Mouse (Mus musculus) adrenal gland, postnatal 36 days (tissue): ENCODE measurements around the gene Timm8a2. TPM values are rescaled to one million over a fixed set of nuclear protein-coding genes. Genes with fewer than 3 reads are reported as not detected.
A peak's percentile ranks its signal among the peaks of the same experiment; 100 is the strongest.

ENCODE experiments used
- DNase-seq, 2 experiments: peaks; one replicate each; pipeline ENCODE4 v3.0.0; 2021; ENCODE audit warnings: mixed read lengths in 1 of 2
- long read RNA-seq, 2 experiments: library from polyadenylated mRNA; stranded (forward); transcript quantifications; one replicate each; pipeline ENCODE4 v2.0.0; 2021; ENCODE audit warnings: borderline sequencing depth in 2 of 2
- total RNA-seq, 2 experiments: library from RNA; stranded (reverse); gene quantifications; 2 replicates each; pipeline ENCODE4 v1.2.3; 2021

Timm8a2 gene
- total RNA-seq: not detected
- long read RNA-seq, experiment 1: 0 reads
- long read RNA-seq, experiment 2: 0 reads

DNA sequence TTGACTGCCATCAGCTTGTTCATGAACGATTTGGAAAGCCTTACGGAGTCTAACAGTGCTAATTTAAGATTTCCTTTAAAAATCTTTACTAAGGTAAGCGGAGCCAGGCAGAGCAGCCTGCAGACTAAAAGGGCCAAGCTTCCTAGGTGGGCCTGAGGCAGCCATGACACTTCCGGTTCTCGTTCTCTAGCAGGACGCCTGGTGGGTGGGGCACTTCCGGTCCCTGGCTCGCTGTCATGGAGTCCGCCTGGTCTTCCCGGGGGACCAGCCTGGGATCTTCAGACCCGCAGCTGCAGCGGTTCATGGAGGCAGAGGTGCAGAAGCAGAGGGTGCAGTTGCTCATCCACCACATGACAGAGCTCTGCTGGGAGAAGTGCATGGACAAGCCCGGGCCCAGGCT, at the start of gene Timm8a2:
Gene Timm8a2 (plus strand): TSS at position 224 of the 400 bp plus-strand sequence.
- no peak for DNase-seq

DNA sequence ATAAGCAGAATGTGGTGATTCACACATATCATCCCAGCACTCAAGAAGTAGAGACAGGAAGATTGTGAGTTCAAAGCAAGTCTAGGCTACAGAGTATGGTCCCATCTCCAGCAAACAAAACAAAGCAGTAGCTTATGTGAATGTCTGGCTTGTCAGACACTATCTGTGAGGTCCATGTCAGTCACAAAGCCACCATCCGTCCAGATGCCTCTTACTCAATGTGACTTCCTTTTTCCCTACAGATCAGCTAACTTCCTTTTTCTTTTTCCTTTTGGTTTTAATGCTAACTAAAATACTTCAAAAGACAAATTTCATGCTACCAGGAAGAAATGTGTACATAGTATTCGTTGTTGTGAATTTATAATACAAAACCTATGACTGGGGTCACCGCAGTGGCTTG, 49.0 kb upstream of the Timm8a2 start:
- no peak for DNase-seq

DNA sequence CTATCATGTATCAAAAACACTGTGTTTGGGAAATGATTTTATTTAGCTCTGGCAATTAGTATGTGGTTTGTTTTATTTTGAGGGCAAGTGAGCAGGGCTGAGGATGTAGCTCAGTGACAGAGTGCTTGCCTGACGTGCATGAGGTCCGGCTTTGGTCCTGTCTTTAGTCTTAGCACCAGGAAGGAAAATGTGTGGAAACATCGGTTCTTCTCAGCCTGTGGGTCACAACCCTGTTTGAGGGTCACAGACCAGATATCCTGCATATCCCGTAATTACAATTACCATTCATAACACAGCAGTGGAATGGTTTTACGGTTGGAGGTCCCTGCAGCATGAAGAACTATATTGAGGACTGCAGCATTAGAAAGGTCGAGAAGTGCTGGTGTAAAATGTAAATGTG, 48.4 kb upstream of the Timm8a2 start:
- DNase-seq: no peak

DNA sequence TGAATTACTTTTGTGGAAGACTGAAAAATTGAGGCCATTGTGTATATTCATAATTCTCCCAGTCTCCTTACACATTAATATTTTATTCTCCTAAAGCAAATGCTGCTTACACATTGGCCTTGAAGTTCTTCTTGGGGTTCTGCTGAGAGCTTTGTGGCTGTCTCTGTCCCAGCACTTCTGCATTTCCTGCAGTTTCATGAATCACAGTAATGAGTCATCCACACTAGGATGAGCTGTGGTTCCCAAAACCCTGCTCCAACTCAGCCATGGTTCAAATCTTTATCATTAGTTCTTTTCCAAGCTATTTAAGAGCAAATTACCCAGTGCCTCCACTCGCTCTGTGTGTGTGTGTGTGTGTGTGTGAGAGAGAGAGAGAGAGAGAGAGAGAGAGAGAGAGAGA, 47.2 kb upstream of the Timm8a2 start:
- peak in 1 of 2 experiments; percentile 15 for DNase-seq

DNA sequence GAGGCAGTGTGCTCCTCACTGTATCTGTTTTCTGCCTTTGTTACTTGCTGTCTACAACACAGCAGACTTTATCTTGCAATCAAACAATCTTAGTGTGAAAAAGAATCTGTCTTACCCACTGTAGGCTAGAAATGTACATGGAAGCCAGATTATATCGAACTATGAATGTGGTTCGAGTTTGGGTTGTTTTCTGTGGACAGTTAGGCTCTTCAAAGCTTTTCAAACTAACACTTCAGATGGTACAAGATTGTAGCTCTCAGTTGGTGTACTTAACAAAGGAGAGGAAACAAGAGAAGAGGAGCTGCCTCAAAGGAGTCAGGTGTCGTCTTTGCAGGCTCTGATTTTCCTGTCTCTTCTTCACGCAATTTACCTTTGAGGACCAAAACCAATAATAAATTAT, 46.8 kb upstream of the Timm8a2 start:
- DNase-seq: no peak

DNA sequence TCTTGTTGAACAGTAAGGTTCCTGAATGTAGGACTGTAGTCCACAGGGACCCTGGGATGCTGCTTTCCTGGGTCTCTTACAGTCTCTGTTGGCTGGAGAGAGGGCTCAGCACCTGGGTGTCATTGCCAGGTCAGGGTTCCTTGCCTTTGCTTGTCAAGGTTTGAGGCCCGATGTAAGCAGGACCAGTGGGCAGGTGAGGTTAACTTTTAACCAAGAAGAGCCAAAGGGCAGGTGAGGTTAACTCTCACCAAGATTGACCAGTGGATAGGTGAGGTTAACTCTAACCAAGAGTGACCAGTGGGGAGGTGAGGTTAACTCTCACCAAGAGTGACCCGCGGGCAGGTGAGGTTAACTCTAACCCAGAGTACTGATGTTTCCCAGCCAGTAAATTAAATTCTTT, 45.1 kb upstream of the Timm8a2 start:
- DNase-seq: no peak

DNA sequence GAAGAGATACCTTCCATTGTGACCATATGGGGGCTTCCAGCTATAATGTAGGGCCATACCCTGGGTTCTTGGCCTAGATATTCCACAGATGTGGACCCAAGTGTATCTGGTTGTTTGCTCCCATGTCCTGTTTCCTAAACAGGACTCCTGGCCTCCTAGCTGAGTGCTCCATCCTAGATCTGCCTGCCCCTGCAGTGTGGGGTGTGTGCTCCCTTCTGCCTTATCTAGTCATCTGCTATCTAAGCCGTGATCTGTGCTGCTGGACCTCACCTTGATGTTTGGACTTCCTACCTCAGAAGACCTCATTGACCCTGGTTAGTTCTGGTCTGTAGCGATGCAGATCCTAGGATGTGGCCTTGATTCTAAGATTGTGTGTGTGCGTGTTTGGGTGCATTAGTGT, 44.6 kb upstream of the Timm8a2 start:
- DNase-seq: no peak

DNA sequence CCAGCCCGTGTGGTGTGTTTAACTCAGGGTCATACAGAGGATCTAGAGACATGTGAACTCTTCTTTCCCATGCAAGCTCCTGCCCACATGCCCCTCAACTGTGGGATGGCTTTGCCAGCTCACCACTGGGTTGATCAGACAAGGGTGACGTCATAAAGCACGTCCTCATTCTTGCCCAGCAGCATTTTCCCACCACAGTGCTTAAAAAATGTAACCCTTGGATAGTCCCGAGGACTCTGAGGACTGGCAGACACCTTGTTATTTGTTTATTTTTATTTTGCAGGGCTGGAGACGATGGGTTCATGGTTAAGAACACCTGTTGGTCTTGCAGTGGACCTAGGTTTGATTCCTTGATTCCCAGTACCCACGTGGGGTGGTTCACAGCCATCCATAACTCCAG, 43.6 kb upstream of the Timm8a2 start:
- DNase-seq: no peak

DNA sequence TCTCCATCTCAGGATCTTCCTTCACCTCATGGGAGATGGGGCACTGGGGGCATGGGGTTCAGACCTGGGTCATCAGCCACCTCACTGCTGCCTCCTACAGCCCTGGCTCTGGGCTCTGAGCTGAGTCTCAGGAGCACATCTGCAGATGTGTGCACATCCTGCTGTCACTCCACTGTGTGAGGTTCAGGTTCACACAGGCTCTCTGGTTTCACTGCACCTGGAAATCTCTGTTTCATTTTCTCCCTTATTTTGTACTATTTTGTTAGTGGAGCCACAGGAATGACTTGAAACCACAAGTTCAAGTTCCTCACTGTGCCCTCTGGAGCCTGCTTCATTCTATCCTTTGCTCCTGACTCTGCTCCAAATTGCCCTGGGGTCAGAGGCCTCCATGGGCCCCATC, 42.6 kb upstream of the Timm8a2 start:
- DNase-seq: no peak

DNA sequence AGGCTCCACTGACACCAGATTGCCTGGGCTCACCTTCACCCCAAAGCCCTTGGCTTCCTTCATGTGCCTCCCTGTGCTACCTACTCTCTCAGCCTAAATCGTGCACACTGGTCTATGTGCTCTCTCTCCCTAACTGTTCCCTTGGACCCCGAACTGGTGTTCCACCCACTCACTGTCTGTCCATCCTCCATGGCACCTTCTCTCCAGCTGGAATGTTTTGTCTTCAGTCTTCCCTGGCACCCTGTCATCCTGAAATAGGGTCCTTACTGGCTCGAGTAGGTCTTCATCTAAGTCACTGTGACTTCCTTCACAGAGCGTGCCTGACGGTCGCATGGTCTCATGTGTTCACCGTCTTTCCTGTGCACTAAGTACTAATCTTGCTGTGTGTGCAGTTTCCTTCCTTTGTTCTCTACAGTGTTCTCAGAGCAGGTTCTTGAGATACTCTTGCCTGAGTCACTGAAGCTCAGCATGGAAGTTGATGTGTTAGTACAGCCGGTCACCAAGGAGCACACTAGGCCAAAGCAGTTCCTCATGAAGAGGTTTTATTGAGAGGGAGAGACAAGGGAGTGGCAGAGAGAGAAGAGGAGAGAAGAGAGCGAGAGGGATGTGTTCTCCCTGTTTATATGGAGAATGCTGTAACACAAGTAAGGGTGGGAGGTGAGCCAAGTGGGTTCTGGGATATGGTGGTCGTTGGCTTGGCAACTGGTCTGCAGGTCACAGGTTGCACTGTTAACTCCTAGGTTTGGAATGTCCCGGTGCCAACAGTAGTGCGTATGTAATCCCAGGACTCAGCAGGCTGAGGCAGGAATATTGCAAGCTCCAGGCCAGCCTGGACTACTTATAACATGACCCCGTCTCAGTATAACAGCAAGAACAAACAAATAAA, 41.8 kb upstream of the Timm8a2 start:
- DNase-seq: no peak

DNA sequence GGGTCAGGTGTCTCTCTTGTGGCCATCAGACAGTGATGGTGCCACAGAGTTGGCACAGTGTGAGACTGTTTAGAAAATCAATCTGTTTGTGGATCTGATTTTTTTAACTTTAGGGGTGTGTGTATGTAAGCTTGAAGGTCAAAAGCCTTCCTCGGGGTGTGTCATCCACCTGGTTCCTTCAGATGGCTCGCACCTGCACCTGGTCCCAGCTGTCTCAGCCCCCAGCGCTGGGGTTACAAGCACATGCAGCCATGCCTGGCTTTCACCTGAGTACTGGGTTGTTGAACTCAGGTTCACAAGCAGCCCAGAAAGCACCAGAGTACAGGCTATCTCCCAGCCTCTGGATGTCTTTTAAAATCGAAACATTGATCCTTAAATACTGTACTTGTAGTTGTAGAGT, 40.9 kb upstream of the Timm8a2 start:
- no peak for DNase-seq

DNA sequence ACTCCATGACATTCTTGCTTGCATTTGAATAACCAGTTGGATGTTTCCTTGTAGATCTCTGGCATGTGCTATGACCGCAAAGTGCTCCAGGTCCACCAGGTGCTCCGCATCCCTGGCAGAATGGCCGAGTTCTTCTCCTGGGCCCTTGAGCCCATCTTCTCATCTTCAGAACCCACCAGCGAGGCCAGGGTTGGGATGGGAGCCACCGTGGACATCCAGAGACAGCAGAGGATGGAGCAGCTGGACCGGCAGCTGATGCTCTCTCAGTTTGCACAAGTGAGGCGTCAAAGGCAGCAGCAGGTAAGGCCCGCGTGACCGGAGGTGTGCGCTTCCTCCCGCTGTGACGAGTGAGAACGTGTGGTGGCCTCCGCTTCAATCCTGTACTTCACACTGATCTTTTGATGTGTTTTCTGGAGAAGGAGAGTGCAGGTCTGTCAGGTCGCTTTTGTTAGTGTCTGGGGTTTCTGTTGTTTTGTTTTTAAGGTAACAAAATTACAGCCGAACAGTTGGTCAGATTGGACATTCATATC, 40.2 kb upstream of the Timm8a2 start:
- DNase-seq: no peak

DNA sequence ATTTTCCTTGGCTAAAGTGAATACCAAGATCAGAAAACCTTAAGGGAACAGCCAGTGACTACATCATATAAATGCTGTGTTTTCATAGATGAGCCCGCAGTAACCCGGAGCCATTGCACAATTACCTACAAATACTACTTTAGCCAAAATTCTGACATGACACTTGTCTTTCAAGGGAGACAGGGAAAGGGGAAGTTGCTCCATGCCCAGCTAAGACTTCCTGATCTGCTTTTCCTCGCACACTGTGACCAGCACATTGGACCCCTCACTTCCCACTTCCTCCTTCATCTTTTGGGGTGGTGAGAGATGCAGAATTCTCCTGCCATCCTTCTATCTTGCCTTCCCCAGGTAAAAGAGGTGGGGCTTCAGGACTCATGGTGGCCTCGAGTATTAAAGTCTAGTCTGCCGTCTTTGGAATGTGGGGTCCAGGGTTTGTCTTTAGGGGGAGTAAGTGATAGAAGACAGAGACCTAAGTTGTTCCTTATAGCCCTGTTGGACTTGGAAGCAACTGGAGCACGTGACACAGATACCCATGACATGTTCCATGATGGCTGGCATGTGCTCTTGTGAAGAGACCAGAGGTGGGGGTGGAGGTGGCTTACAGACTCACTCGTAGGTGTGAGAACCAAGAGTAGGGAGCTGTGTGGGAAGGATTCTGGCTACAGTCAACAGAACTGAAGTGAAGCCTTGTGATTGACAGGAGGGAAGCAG, 39.5 kb upstream of the Timm8a2 start:
- DNase-seq: no peak

DNA sequence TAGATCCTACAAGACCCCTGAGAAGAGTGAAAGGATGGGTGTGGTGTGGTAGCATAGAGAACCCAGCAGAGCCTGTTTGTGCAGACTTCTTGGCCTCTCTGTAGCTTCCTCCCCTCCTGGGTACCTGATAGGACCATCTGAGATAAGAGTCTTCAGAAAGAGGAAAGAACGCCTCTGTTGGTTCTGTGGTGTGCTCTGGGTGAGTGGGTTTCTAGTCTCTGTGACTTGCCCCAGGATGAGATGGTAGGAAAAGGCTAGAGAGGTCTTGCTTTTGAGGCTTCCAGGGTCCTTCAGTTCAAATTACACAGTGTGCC, 39.0 kb upstream of the Timm8a2 start:
- no peak for DNase-seq

DNA sequence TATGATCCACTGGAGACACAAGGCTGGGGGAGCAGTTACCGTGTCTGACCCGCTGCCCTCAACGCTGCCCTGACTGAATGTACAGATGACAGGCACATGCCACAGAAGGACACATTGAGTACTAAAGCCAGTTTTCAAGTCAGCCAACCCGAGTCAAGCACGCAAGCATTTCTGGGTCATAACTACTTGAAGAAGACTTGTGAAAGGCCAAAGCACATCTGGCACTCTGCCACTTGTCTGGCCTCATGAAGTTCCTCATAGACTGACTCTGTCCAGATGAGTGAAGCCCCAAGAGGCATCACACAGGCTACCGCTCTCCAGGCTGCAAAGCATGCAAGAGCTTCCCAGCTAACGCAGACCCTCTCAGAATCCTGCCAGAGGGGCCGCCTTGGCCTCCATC, 37.7 kb upstream of the Timm8a2 start:
- DNase-seq: peak; percentile 49 to 66

DNA sequence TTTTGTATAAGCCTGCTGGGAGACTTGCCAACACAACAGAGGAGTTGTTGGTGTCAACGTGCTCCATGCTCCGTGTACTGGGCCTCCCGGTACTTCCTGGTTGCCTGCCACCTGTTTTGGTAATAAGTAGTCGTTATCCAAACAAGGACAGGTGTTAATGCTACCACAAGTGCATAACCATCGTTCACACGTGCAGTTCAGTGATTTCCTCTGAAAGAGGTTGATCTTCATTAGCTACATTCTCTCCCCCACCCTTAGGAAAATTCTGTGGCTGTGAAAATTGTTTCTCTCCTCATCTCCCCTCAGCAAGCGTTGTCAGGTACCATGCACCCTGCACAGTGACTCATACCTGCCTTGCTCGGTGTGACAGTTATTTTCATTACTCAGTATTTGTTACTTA, 35.0 kb upstream of the Timm8a2 start:
- no peak for DNase-seq

DNA sequence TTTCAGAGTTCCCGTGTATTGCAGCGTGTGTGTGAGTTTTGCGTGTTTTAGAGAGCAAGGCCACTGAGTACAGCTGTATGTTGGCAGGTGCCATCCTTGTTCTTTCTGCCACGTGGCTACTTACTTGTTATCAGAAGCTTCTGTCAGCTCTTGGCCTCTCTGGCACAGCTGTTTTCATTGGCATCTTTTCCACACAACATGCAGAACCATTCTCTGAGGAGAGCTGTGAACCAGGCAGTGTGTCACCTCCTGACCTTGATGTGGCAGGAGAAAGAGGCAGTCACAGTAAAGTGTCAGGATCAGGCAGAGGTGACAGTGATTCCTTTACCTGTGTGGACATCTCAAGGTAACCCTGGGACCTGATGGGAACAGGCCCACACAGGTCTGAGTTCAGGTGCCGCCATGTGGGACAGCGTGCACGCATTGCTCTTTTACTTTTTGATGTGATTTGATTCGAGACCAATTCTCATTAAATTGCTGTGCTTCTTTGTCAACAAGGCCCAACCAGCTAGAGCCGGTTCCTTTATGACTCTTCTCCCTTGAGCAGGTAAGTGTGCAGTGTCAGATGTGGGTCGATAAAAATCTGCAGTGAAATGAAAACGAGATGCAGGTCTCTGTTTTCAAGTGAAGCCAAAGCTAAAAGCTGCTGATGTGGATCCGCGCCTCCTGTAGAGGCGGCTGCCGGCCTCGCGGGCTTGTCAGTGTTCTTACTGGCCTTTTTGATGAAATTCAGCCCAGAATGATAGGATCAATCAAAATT, 33.9 kb upstream of the Timm8a2 start:
- no peak for DNase-seq

DNA sequence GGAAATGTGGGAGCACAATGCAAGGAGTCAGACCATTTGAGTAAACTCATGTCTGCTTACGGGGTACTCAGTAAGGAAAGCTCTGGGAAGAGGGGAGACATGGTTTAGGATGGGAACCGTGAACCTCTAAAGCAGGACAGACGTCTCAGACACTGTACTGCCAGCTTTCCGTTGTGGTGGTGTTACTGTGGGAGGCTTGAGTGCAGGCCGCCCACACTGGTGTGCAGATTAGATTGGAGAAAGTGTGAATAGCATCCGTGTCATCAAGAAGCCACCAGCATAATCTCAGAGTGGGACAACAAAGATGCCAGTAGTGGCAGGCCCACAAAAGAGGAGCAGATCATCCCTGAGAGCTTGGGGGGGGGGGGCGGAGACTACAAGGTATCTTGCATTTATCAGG, 32.2 kb upstream of the Timm8a2 start:
- DNase-seq: no peak

DNA sequence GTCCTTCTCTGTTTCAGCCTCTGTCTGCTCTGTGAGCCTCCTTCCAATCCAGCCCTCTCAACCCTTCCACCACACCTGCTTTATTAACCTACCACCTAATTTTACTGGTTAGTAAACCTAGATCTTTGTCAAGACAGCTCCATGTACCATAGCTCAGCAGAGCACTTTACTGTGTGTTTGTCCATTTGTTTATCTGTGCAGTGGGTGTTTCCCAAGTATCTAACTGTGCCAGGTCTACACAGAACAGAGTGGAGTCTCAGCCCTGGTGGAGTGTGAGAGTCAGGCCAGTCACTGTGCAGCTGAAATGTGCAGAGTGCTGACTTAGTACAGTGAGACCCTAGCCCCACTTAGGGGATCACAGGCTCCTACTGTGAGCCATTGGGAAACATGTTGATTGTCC, 30.7 kb upstream of the Timm8a2 start:
- no peak for DNase-seq

DNA sequence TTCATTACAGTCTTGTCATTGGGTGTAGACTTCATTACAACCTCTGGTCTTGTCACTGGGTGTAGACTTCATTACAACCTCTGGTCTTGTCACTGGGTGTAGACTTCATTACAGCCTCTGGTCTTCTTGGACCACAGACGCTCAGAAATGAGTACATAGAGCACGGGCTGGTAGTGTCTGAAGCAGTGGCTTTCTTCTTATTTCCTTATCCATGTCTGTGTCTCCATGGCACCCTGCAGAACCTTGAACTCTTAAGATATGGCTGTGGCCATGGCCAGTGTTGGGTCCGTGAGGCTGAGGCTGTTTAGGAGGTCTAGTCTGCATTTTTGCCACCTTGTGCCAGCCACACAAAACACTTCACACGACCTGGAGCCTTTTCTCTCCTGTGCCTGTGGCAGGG, 26.2 kb upstream of the Timm8a2 start:
- no peak for DNase-seq

DNA sequence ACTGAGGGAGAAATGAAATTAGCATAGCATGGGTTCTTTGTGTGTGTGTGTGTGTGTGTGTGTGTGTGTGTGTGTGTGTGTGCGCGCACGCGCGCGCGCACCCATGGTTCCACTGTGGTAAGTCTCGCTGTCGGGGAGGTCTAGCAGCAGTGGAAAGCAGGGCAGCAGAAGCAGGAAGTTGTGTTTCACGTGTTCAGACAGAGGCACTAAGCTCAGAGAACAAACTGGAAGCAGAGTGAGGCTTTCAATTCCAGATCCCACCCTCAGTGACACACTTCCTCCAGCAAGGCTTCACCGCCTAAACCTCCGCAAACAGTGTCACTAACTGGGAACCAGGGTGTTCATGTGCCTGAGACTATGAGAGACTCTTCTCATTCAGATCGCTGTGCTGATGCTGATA, 25.0 kb upstream of the Timm8a2 start:
- DNase-seq: peak in 1 of 2 experiments; percentile 18

DNA sequence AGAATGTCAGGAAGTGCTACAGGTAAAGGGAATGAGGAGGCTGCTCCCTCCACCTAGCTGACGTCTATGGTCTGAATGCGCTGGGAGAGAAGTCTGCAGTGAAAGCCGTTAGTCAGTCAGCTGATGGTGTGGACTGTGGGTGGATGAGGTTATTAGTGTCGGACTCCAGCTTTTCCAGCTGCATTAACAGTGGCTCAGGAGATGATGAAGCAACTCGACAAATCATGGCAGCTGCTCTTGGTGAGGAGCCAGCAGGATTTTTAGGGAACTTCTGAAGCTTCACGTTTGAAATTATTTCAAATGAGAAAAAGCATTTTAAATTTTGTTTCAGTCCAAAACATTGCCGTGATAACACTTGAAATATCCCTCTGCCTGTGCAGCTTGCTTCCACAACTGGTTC, 24.2 kb upstream of the Timm8a2 start:
- no peak for DNase-seq

DNA sequence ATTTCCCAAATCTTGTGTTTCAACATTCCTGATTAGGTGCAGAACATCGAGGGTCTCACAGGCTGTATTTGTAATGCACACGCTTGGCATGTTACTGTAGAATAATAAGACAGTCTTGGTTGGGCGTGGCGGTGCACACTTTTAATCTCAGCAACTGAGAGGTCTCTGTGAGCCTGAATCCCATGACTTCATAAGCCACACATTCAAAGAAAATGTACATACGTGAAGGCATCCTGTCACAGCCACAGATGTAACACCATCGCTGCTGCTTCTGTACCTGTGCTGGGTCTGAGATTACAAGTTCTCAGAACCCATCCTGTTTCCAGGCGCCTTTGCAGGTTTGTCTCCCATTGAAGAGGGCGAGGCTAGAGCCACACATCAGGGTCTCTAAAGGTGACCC, 22.7 kb upstream of the Timm8a2 start:
- no peak for DNase-seq
